Mouse (Mus musculus) liver, embryonic 14.5 days (tissue): ENCODE results near the gene Podxl2. TPM values are rescaled to one million over a fixed set of nuclear protein-coding genes. Genes with fewer than 3 reads are reported as not detected.
A peak's percentile ranks its signal among the peaks of the same experiment; 100 is the strongest.

Experiments
- ATAC-seq: fragments of 200-750 bp; cut with Nextera tagmentation; 2 replicates; pipeline ENCODE4 v1.8.0; 2017; ENCODE audit warnings: moderate number of reproducible peaks, mild to moderate bottlenecking, moderate library complexity; ENCODE audit not compliant: insufficient read depth
- DNase-seq, 3 experiments: peaks; one replicate each; pipeline ENCODE4 v3.0.0-alpha.2; 2012 to 2013; ENCODE audit warnings: low read depth in 3 of 3, low spot score in 3 of 3
- H3K27ac ChIP-seq: fragments of 300-500 bp; sonication (generic); 2 replicates; pipeline ENCODE4 v1.5.1; 2014; ENCODE audit warnings: moderate library complexity, mild to moderate bottlenecking, control low read depth, inconsistent platforms
- H3K27me3 ChIP-seq: fragments of 300-500 bp; sonication (generic); 2 replicates; pipeline ENCODE4 v1.6.1; 2014; ENCODE audit warnings: mild to moderate bottlenecking, low read length, moderate library complexity; ENCODE audit not compliant: control insufficient read depth, insufficient read depth
- H3K36me3 ChIP-seq: fragments of 300-500 bp; sonication (generic); replicated peaks from 2 replicates; pipeline ENCODE4 v1.6.1; 2014; ENCODE audit warnings: low read depth; ENCODE audit not compliant: control insufficient read depth, insufficient read depth
- H3K4me1 ChIP-seq, 2 experiments: fragments of 200-500 bp in 1 of 2; fragments of 300-500 bp in 1 of 2; sonication (generic) in 1 of 2; replicated peaks; 2 replicates each; pipeline ENCODE4 v1.6.1; 2012 to 2014; ENCODE audit warnings: antibody characterized with exemption in 1 of 2, inconsistent platforms in 1 of 2, low read length in 1 of 2; ENCODE audit not compliant: control insufficient read depth in 2 of 2, insufficient read depth in 2 of 2
- H3K4me2 ChIP-seq: fragments of 300-500 bp; sonication (generic); 2 replicates; pipeline ENCODE4 v1.6.1; 2014; ENCODE audit warnings: low read depth, mild to moderate bottlenecking, control low read depth, moderate library complexity
- H3K4me3 ChIP-seq, 2 experiments: fragments of 200-500 bp in 1 of 2; fragments of 300-500 bp in 1 of 2; sonication (generic) in 1 of 2; 2 replicates each; pipeline ENCODE4 v1.5.1; 2012 to 2014; ENCODE audit warnings: low read depth in 2 of 2, low read length in 2 of 2, mild to moderate bottlenecking in 2 of 2, control low read depth in 1 of 2, inconsistent platforms in 1 of 2, moderate library complexity in 1 of 2; ENCODE audit not compliant: insufficient read depth in 1 of 2
- H3K9ac ChIP-seq: fragments of 300-500 bp; sonication (generic); replicated peaks from 2 replicates; pipeline ENCODE4 v1.6.1; 2014; ENCODE audit warnings: mild to moderate bottlenecking, control low read depth, moderate library complexity
- H3K9me3 ChIP-seq: fragments of 300-500 bp; sonication (generic); 2 replicates; pipeline ENCODE4 v1.6.1; 2016; ENCODE audit warnings: low read length, mixed read lengths; ENCODE audit not compliant: control insufficient read depth
- CTCF ChIP-seq: IDR thresholded peaks from 2 replicates; pipeline ENCODE4 v1.5.1; 2016; ENCODE audit warnings: antibody characterized with exemption, low read depth, control low read depth
- EP300 ChIP-seq: IDR thresholded peaks from 2 replicates; pipeline ENCODE4 v1.6.1; 2016; ENCODE audit warnings: antibody characterized with exemption, low read depth
- WGBS: fragments of 180-500 bp; shearing (Covaris S2); extraction: QIAGEN DNeasy Blood & Tissue Kit; methylation state at CpG from one replicate; pipeline ENCODE4 v1.1.7; 2014; ENCODE audit not compliant: insufficient replicate concordance; 5-methylcytosine and 5-hydroxymethylcytosine counted together
- polyA plus RNA-seq, 2 experiments: library from polyadenylated mRNA; depleted of rRNA in 1 of 2; stranded (reverse) in 1 of 2; unstranded in 1 of 2; fragments of >200 nt; fragmentation: Nextera tagmentation in 1 of 2; extraction: Ambion mirVana in 1 of 2; gene quantifications; 2 replicates each; pipeline versions ENCODE4 v1.2.1 to v1.2.3; 2012 to 2014

Podxl2 gene
- polyA plus RNA-seq, 2 experiments: 1.2 to 1.9 TPM

DNA sequence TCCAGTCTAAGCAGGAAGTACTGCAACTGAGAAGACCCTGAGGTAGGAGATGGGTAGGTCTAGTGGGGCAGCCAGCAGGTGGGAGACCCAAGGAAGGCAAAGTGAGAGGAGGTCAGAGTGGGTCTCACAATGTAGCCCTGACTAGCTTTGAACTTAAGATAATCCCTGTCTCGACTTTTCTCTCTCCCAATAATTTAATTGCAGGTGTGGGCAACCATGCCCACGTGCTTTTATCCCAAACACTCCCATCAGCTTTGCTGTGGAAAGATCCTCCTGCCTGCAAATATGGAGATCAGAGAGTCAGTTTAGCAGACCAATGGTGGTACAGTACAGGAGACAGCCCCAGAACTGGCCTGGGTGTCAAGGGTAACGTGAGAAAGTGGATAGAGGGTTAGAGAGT, 34.6 kb downstream of the Podxl2 start:
- DNase-seq (no peak), ATAC-seq (no peak)
- H3K4me1 ChIP-seq: peaks cover 15 to 20% of the 10 kb centered on the region in 2 experiments
- H3K4me3 ChIP-seq: peak overlapping the region; percentile 83 to 93; a peak in 3 of 4 replicates
- H3K9ac ChIP-seq: peak overlapping the region; percentile 94
- TF ChIP-seq EP300 (no peak), CTCF (no peak)
- peaks cover 34% of the 10 kb centered on the region for H3K36me3 ChIP-seq
- H3K27ac ChIP-seq: peak overlapping the region; percentile 26; the same call in 1 of the 2 replicates
- H3K4me2 ChIP-seq: peak overlapping the region; percentile 85
- 63% methylated on average over 3 of the region's 3 CpGs for WGBS
- H3K27me3 ChIP-seq: no peaks in the 10 kb centered on the region
- no peaks in the 10 kb centered on the region for H3K9me3 ChIP-seq

DNA sequence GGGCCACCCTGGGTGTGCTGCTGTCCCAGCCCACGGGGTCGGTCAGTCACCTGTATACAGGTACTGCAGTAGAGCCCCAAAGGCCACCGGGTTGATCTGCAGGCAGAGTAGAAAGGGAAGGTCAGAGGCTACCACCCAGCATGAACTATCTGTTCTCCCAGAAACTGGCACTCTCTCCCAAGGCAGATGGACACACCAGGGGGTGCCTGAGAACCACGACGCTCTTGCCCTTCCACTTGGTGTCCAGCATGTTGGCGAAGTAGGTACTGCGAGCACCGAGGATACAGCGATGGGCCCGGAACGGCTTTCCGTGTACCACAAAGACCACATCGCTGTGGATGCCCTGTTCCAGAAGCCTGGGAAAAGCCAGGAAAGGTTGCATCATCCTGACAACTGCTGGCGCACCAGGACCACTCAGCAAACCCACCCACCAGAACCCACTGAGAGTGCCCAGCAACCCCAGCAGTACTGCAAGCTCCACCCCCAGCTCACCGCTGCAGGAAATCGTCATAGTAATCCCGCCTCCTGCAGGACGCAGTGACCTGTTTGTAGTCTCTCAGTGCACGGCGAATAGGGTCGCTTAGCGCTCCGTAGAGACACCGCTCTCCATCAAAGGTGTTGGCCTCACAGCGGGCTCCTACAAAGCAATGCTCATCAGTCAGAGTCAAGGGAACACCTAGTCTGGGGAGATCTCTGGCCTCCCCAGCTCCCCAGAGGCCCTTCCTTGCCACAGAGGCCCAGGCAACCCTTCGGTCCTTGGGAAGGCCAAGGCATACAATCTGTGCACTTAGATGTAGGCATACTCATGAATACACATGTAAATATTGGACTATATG, 35.5 kb downstream of the Podxl2 start:
- Histone ChIP-seq H3K4me2 (peak overlapping the region; percentile 85; the same call in 1 of the 2 replicates), H3K9ac (no peak overlapping the region), H3K27me3 (no peaks in the 10 kb centered on the region), H3K9me3 (no peaks in the 10 kb centered on the region), H3K27ac (no peak overlapping the region), H3K36me3 (peaks cover 36% of the 10 kb centered on the region), H3K4me1 (peaks cover 23 to 29% of the 10 kb centered on the region in 2 experiments), H3K4me3 (peak overlapping the region in 1 of 2 experiments; percentile 16; a peak in 1 of 4 replicates)
- ATAC-seq (no peak), DNase-seq (no peak)
- WGBS: 84% methylated on average over 26 of the region's 26 CpGs
- no peak for TF ChIP-seq CTCF
- no peak for TF ChIP-seq EP300

DNA sequence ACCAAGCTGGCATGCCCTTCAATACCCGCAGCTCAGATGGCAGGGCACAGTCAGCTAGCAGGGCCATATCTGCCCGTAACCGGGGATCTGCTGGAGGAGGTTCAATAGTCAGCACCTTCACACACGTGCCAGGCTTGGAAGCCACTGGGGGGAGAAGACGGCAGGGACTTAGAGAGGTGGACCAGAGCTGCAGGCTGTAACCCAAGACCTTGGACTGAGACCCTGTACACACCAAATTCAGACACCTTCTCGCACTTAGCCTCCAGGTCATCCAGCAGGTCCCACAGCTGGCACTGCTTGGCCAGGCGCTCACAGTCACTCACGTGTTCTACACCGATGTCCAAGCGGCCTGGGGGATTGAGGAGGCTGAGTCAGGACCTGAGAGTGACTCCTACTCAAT, 36.2 kb downstream of the Podxl2 start:
- no peak overlapping the region for H3K27ac ChIP-seq
- ATAC-seq (no peak), DNase-seq (no peak)
- peaks cover 37% of the 10 kb centered on the region for H3K36me3 ChIP-seq
- H3K4me2 ChIP-seq: no peak overlapping the region
- no peak overlapping the region for H3K4me3 ChIP-seq
- no peaks in the 10 kb centered on the region for H3K9me3 ChIP-seq
- H3K9ac ChIP-seq: no peak overlapping the region
- H3K4me1 ChIP-seq: peaks cover 31 to 36% of the 10 kb centered on the region in 2 experiments
- 85% methylated on average over 10 of the region's 10 CpGs for WGBS
- H3K27me3 ChIP-seq: no peaks in the 10 kb centered on the region
- no peak for TF ChIP-seq EP300
- TF ChIP-seq CTCF: no peak

DNA sequence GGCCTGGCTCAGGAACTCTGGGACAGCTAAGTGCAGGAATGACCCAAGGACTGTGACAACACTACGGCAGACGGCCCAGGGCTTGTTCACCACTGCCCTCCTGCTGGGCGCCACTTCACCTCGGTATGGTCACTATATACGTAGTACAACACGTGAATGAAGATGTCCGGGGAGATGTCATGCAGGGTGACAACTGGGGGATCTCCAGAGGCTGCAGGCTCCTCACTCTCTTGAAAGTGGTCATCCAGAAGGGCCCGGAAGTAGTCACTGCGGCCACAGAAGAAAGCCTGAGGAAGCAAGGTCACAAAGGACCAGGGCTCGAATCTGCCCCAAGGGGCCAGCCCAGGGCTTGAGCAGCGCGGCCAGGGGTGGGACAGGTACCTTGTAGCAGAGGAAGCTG, 36.8 kb downstream of the Podxl2 start:
- Histone ChIP-seq H3K27ac (no peak overlapping the region), H3K9me3 (no peaks in the 10 kb centered on the region), H3K4me2 (no peak overlapping the region), H3K4me3 (no peak overlapping the region), H3K4me1 (peaks cover 33 to 35% of the 10 kb centered on the region in 2 experiments), H3K36me3 (peaks cover 37% of the 10 kb centered on the region), H3K9ac (no peak overlapping the region), H3K27me3 (no peaks in the 10 kb centered on the region)
- no peak for ATAC-seq
- TF ChIP-seq EP300 (no peak), CTCF (no peak)
- DNase-seq: no peak
- 85% methylated on average over 12 of the region's 12 CpGs for WGBS

DNA sequence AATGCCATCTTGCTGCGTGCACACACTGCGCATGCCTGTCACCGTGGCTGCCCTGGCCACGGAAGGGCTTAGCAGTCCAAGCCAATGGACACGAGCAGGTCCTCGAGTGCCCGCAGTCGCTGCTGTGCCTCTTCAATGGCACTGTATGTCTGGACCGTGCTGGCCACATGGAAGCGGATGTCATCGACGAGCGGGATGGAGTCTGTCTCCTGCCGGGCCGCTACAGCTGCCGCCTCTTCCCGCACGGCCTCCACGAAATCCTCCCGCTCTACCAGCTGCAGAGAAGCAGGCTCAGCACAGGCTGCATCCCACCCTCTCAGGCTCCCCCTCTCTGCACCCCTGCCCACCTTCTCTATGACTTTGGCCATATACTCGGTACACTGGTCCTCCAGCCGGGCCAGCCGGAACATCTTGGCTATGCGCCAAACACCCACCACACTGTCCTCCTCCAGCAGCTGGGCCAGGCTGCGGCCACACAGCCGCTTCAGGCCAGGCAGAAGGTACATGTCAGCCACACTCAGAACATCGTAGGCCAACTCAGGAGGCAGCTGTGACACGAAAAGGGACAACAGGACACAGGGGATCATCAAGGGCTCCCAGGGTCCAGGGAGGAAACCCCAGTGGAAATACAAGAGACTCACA, 38.5 kb downstream of the Podxl2 start:
- H3K27me3 ChIP-seq: no peaks in the 10 kb centered on the region
- 0 out of 2 replicates have a peak overlapping the region, but pooled peaks have one; percentile 95 for H3K27ac ChIP-seq
- ATAC-seq: no peak
- TF ChIP-seq EP300: no peak
- no peak for TF ChIP-seq CTCF
- H3K9ac ChIP-seq: no peak overlapping the region; the same call in 1 of the 2 replicates
- peaks cover 37% of the 10 kb centered on the region for H3K36me3 ChIP-seq
- peaks cover 37 to 41% of the 10 kb centered on the region in 2 experiments for H3K4me1 ChIP-seq
- 91% methylated on average over 28 of the region's 28 CpGs for WGBS
- H3K4me3 ChIP-seq: no peak overlapping the region
- DNase-seq: no peak
- H3K9me3 ChIP-seq: no peaks in the 10 kb centered on the region
- H3K4me2 ChIP-seq: no peak overlapping the region
